Mouse (Mus musculus): Measurements from ENCODE around the gene Zcchc7.
"Not testable (repeated sequence)": the region's sequence is repeated elsewhere in the genome, so short reads cannot be mapped to it uniquely, and the experiment has no call there.

Gene Zcchc7

DNA sequence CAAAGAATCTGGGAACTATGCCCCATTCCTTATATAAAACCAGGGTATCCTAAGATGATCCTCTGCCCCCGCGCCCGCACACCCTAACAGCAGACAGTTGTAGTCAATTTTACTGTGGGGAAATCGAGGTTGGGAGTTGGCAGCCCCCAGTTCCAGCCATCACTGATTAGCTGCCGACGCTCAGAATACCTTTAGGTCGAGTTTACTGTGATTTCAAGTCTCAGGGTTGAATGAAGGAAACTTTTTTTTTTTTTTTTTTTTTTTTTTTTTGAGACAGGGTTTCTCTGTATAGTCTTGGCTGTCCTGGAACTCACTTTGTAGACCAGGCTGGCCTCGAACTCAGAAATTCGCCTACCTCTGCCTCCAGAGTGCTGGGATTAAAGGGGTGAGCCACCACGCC is 1.5 kb downstream of the Zcchc7 start:
- not testable (repeated sequence) for DNase-seq (ENCODE audit: low read depth, low spot score)

DNA sequence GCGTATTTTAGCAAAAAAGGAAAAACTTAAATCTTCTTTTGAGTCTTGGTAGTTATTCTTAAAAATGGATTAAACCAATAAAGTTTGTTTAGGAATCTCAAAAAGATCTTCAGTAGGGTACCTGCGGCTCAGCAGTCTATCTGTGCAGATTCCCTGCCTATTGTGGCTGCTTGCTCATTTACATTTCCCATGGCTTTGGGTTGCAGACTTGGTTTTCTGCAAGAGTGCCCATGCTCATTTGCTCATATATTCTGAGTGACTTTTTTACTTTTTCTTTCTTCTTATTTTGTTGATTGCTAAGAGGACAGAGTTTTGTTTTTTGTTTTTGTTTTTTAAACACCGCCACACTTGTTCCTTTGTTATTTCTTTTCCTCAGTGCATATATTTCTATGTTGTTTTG is 19.2 kb downstream of the Zcchc7 start:
- DNase-seq (ENCODE audit: low read depth, low spot score), result no peak

DNA sequence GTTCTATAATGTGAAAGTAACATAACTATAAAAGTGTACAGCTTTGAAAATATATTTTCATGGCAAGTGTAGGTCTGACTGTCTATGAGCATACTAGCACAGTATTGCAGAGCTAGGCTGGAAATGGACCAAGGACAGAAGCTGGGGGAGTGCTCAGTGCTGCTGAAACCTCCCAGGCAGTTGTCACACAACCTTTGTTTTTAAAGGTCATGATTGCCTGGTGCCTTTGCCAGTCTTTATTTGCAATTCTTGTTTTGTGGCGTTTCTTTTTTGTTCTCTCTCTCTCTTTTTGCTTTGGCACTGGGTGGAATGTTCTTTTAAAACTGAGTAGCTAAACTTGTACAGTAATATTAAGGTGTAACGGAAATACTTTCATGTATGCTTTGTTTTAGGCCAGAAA is 21.0 kb downstream of the Zcchc7 start:
- DNase-seq (ENCODE audit: low read depth, low spot score), result no peak

DNA sequence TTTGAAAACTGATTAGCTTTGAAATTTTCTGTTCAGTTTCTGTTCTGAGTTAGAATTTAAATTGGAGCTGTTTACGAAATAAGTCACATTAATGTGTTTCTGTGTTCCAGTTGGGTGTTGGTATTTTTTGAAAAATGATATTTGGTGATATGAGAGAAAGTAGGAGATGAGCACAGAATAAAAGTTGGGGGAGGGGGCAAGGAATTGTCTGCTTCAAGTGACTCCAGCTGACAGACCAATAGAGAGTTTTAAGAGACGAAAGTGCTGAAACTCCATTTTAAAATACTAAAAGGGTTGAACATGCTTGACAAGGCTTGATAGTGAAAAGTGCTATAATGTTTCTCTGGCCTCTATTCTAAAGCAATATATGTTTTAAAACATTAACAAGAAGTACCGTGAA is 21.4 kb downstream of the Zcchc7 start:
- DNase-seq (ENCODE audit: low read depth, low spot score), result no peak

DNA sequence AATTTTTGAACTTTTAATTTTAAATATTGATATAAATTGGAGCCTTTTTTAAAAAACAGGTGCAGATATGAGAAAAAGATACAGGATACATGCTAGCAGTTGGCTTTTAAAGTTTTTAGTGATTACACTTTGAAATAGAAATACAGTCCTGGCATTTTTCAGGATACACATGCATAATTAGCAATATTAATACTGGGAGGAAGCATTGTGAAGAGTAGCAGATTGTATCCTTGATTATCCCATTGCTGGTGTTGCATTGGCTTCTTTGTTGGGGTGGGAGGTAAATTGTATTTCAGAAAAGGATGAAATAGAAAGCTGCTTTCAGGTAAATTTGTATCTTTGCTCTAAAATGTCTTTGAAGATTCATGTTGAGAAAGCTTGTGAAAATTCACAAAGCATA is 22.0 kb downstream of the Zcchc7 start:
- DNase-seq (ENCODE audit: low read depth, low spot score), result no peak

DNA sequence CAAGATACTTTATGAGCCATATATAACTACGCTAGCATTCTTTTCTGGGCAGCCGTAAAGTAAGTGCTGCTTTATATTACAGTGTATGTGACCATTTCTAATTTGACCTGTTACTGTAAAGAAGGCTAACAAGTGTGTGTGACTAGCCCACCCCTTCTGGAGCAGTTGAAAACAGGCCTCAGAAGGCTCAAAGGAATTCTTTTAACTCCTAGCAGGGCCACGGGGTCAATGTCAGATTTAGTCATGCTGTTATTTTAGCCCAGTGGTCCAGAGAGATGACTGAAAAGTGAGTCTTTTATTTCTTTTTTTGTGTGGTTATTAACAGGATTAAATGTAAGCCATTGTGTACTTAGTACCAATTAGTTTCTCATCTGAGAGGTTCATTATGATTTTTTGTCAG is 22.6 kb downstream of the Zcchc7 start:
- no peak for DNase-seq (ENCODE audit: low read depth, low spot score)

DNA sequence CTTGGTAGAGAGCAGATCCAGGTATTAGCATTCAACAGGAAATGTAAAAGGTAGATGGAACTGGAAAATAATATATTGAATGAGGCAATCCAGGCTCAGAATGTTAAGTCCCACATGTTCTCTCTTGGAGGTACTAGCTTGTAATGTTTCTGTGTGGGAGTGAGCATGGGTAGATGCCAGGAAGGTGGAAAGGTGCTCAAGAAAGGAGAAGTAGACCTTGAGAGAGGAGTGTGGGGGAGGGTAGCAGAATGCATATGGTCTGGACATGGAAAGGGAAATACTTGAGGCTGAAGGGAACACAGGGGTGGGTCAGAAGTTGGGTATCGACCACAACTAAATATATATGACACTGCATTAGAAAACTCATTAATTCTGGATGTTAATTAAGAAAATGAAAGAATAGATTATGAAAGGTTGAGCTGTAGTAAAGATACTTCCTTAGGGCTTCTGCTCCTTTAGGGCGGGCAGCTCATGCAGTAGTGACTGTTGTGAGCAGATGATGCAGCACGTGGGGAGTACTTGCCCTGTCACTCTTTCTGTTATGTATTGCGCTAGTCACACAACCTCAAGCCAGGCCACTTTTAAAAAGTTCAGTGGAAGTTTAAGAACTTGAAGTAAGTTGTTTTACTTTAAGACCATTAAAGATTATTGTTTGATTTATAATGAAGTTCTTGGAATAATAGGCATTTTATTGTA is 24.9 kb downstream of the Zcchc7 start:
- DNase-seq (ENCODE audit: low read depth, low spot score), result no peak

DNA sequence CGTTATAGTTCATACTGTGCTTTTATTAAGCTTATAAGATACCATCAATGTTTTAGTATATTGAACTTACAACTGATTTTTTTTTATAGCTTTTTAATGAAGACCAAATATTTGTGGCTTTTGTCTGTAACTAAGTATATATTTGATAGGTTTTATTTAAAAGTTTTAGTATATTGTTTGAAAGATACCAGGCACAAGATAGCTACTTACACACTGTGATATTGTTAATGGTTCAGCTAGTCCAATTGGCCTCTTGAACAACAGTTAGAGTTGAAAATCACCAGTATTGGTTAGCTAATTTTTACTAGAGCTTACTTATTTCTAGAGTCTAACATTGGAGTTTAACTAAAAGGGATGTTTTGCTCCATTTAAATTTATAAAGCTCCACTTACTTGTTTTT is 25.8 kb downstream of the Zcchc7 start:
- no peak for DNase-seq (ENCODE audit: low read depth, low spot score)

DNA sequence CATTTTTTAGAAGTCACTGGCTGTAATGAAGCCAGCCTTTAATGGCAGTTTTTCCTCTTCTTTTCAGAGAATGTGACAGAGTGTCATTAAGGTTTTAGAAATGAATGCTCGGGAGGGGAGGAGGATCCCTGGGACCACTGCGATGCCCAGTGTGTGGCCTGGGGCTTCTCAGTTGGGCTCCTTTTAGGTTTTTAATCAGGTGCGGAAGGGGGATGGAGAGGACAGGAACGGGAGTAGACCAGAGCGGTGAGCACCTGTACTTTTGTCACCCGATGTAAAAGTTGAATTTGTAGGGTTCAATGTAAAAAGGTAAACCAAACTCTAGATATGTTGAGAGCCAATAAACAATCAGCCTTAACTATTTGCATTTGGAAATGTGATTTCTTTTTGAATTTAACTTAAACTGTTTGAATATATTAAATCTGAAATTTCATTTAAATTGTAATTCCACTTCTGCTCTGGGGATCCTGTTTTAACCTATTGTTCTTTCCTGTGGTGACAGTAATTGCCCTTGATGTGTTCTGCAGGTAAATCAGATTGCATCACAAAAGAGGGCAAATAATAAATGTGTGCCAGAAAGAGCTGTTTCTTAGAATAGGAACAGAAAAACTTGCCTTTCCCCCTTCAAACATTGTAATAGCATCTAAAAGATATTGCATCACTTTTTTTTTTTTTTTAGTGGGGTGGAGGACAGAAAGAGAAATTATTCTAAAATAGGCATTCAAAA is 28.1 kb downstream of the Zcchc7 start:
- DNase-seq (ENCODE audit: low read depth, low spot score), result no peak

DNA sequence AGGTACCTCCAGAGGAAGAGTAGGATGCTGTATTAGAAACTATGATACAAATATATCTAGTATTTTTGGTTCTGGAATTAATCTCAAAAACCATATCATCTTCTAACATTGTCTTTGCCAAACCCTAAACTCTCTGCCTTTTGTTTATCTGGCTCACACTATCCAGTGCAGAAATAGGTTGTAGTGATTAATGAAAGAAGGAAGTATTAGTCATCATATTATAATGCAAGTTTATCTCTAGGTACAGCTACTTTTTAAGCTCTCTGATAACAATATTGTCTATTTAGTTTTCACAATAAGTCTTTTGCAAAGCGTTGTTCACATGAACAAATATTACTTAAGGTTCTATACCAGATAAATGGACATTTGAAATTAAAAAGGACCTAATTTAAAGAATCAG is 57.2 kb downstream of the Zcchc7 start:
- no peak for DNase-seq (ENCODE audit: low read depth, low spot score)

DNA sequence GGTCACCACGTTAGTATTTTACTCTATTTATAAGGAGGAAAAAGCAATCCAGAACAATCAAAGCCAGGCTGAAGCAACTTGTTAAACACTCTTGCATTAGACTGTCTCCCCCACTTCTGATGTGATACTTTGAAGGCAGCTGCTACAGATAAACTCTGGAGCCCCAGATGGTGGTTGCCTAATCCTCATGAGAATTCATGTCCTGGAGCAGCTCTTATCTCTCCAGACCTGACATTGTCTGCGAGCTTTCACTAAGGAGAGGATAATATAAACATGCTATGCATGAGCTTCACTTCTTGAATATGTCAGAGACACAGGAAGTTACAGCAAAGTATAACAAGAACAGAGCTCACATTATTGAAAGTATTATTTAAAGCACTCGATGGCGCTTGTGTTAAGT is 58.1 kb downstream of the Zcchc7 start:
- DNase-seq (ENCODE audit: low read depth, low spot score), result no peak

DNA sequence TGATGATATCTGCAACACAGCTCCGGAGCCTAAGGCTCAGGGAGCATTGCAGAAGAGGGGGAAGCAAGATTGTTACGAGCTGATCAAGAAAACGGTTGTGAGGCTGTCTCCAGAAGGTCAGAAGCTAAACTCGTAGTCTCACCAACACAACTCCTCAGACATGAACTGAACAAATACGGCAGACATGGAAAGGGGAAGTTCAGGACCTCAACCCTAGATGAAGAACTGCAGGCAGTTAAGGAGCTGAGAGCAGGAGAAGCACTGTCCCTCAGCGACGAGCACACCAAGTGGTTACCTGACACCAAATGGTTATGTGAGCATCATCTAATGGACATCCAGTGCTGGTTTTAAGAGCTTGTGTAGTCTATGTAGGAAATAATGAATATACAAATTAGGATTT is 60.9 kb downstream of the Zcchc7 start:
- DNase-seq (ENCODE audit: low read depth, low spot score), result no peak

DNA sequence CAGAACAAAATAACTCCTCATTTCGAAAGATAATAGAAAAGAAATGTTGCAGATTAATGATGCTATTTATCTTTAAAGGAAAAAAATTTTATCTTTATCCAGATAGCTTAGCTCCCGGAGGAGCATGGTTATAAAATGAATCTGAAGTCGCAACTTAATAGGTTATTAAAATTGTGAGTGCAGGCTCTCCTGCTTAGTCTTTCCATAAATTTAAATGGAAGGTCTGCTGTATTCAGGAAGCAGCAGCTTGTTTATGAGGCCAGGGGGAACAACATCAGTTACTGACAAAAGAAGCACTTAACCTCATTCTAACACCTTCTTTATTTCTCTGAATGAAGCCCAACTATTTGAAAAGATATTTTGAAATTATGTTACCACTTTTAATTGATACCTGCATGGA is 74.9 kb downstream of the Zcchc7 start:
- DNase-seq (ENCODE audit: low read depth, low spot score), result no peak

DNA sequence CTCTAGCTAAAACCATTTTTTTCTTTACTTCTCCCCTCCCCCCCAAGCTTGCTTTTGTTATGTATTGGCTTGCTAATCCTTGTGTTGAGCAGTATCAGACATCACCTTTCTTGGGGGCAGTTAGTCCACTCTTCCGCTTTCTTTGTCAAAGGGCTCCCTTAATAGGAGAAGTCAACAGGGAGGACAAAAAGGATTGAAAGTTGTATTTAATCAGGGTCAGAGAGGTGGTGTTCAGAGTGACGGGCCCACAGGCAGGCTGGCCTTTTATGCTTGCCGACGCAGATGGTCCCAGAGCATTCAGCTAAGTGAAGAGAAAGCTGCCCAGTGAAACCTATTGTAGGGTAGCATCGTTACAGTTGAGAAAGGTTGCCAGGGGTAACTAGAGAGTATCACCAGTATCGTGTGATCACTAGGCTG is 96.2 kb downstream of the Zcchc7 start:
- no peak for DNase-seq (ENCODE audit: low read depth, low spot score)

DNA sequence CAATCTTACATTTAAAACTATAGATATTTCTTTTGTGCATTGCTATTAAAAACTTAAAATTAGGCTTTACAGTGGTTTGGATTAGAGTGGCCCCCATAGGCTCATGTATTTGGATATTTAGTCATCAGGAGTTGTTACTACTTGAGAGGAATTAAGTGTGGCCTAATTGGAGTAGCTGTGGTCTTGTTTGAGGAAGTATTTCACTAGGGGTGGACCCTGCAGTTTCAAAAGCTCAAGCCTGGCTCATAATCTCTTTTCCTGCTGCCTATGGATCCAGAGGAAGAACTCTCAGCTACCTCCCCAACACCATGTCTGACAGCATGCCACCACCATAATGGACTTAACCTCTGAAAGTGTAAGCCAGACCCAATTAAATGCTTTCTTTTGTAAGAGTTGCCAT is 115.9 kb downstream of the Zcchc7 start:
- DNase-seq (ENCODE audit: low read depth, low spot score), result no peak

DNA sequence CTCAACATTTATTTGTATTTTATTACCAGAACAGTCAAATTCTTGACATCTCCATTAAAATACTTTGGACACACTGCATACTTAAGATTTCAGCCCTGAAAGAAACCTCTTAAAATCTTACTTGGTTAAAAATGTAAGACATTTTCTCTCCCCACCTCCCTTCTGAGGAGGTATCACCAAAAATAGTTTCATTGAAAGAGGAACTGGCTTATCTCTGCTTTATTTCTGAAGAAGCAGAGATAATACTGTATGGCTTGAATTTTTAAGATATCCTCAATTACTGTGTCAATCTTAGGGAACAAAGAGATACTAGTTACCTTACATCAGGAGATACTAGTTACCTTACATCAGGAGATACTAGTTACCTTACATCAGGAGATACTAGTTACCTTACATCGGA is 116.4 kb downstream of the Zcchc7 start:
- no peak for DNase-seq (ENCODE audit: low read depth, low spot score)

DNA sequence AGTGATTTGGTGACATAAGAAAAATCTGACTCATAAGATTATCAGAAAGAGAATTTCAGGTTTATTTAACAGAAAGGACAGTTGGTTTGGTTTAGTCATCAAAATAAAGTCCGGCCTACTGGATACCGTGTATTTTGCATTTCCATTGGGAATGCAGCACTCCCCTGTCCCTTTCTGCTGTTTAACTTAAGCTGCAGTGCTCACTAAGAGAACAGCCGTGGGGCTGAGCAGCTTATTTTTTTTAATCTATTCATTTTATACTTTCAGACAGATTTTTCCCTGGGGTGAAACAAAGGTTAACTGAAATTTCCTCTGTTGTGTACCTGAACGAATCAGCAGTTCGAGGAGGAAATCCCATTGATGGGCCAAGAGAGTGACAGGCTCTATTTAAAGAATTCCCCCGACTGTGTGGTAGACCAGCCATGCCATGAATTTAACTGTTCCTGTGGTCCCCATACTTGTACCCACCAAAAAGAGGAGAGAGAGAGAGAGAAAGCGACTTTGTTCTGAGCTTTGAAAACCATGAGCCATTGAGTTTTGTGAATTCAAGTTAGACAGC is 124.5 kb downstream of the Zcchc7 start:
- no peak for DNase-seq (ENCODE audit: low read depth, low spot score)

DNA sequence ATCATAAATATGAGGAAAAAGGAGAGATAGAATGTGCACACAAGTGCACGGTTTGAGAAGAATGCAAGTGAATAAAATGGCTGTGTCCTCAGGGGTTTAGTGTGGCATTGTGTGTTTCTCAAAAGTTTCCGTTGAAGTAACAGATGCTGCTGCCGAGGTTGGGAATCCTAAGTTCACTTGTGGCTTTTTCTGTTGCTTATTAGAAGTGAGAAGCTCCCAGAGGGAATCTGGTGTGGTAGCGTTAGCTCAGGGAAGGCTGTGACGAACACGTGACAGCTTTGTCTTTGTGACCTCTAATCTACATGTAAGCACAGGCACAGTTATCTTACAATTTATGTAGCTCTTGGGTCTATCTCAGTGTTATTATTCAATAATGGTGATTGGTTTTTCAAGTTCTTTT is 130.5 kb downstream of the Zcchc7 start:
- DNase-seq (ENCODE audit: low read depth, low spot score), result no peak

DNA sequence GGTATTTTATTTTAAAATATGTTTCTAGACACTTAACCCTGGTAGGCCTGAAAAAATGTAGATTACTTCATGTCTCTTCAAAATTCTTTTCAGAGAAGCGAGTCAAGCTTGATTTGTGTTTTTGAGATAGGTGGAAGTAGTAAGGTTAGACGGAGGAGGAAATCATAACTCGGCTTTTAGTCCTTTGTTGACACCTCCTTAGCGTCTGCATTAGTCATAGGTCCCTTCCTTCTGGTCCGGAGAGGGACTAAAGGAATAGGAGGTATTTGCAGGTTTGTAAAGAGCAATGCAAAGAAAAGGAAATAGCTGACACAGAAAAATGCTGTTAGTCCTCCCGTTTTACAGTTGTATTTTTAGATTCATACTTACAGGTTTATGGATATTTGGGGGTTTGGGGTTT is 135.7 kb downstream of the Zcchc7 start:
- DNase-seq (ENCODE audit: low read depth, low spot score), result no peak

DNA sequence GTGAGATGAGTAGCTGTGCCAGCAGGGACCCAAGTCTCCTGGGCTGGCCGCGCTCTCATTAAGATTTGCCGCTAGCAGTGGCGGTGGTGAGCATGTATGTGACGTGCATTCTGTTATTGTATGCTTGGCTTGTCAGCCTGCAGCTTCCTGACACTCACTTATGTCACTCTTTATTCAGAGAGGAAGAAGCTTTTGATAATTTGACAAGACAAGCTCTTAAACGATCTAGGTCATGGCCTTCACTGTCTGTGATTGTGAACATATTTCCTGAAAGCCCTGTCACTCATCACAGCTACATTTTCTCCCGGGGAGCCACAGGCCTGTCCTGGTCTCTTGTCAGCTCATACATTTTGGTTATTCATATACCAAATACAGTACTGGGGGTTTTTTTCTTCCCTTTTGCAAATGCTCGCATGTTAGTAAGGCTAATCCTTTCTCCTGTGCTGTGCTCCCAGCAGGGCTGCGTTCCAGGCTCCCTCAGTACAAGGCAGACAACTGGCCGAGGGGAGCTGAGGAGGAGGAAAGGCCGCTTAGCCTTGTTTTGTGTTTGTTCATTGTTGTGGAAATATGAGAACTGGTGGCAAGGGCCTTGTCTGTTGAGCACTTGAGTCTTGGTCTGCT is 150.1 kb downstream of the Zcchc7 start:
- DNase-seq (ENCODE audit: low read depth, low spot score), result peak; percentile 32

DNA sequence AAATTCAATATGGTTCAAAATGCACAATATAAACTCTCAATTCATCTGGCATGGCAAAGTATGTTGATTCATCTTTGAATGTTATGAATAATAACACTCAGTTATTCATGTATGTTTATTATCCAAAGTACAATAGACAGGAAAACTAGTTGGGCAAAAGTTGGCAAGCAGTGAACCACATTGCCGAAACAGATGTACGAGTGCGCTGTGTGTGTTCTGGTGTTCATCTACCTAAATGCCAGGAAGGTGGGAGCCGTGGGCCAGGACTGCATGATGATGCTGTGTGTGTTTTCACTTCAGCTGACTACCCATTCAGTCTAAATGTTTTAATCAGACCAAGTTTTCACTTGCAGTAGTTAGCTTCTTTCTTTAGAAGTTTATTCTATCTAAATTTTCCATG is 150.7 kb downstream of the Zcchc7 start:
- no peak for DNase-seq (ENCODE audit: low read depth, low spot score)

DNA sequence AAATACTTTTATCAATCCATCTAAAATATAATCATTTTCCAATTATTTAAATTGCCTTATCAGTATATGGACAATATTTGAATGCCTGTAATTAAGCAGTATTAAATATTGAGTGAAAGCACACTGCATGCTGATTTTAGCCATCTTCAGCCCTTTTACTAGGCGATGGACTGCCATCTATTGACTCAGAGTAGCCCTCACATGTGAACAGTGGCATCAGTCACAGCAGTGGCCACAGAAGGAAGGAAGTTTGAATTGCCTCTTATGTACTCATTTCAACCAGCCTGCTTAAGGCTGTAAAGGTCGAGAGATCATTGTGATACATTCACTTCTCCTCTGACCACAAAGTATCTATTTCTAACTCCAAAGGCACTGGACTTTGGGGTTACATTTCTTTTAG is 154.4 kb downstream of the Zcchc7 start:
- DNase-seq (ENCODE audit: low read depth, low spot score), result no peak

DNA sequence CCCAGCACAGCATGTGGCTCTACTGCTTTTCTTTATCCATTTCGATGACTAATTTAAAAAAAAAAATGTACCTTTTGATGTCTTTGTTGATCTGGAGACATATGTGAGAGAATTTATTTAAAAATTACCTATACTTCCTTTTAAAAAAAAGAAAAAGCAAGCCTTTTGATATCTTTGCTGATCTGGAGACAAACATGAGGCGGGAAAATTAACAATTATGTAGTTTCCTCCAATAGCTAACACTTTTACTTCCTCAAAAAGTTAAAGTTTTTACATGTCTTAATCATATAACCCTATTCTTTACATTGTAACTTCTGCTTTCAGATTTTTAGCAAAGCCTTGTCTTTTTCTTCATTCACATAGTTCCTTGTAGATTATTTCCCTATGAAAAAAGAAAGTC is 155.2 kb downstream of the Zcchc7 start:
- no peak for DNase-seq (ENCODE audit: low read depth, low spot score)
